Mouse (Mus musculus) bone marrow, adult 2 months (tissue): Measurements from ENCODE around the gene Rrp12.

Experiments
- CTCF ChIP-seq: fragments of 200-500 bp; IDR thresholded peaks from 2 replicates; pipeline ENCODE4 v1.5.1; 2011; ENCODE audit warnings: low read length, control low read depth; ENCODE audit not compliant: control insufficient read depth, insufficient read depth
- POLR2A ChIP-seq: fragments of 200-500 bp; IDR thresholded peaks from 2 replicates; pipeline ENCODE4 v1.6.1; 2011; ENCODE audit warnings: low read depth, mild to moderate bottlenecking, control low read depth, low read length, borderline replicate concordance; ENCODE audit not compliant: control insufficient read depth

- TF ChIP-seq POLR2A = no peak
- no peak for TF ChIP-seq CTCF
Measured at GRCm38 (mm10) chr19:41938539-41938938, 42.6 kb upstream of the Rrp12 start.
